In the genomic region with DNA sequence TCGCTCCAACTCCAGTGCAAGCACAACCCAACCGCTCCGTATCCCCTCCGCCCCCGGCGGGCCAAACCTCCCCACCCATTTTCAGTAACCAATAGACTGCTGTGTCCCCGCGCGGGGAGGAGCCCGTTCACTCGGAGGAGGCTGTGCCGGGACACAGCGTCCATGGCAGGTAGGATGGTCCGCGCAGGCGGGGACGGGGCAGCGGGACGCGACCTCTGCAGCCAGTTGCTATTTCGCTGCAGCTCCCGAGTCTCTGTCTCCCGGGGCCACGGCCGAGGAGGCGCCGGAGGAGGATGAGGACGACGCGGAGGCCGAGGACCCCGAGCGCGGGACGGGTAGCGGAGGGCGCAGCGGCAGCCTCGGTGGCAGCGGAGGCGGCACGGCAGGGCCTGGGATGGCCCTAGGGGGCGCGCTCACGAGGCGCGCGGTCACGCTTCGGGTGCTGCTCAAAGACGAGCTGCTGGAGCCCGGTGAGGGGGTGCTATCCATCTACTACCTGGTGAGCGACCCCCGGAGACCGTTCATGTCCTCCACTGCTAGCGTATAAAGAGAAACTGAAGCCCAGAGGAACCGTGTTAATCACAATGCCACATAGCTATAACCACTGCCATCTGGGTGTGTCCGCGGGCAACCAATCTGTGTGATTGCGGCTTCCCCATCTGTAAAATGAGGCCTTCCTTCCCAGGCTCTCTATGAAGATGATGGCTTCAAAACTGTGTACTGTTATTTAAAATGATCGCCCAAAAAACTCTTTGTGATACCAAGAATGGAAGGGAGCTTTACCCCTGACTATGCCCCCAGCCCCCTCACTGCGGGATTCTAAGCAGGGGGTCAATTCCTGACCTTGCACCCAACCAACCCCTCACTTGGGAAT, we compare ENCODE assay signal across 1 mouse cellular context.
TF ChIP-seq lines count a peak whose summit lies in the region.

No protein-coding gene starts in this region.

TF ChIP-seq in MEL, 35 proteins besides CTCF, POLR2A, EP300 and RAD21:
- TF ChIP-seq HCFC1 (IDR thresholded peaks at IDR 0.05; ENCODE audit: low read depth, low read length) (peak; percentile 57; the same call in 1 of the 2 replicates), MXI1 (IDR thresholded peaks at IDR 0.05; ENCODE audit: low read depth, low read length) (0 out of 2 replicates have a peak, but pooled peaks have one; percentile 52), RCOR1 (IDR thresholded peaks at IDR 0.05; ENCODE audit: low read depth, low read length) (peak; percentile 84), ZKSCAN1 (IDR thresholded peaks at IDR 0.05; ENCODE audit: low read depth, low read length) (no peak), POLR2AphosphoS5 (IDR thresholded peaks at IDR 0.05; ENCODE audit: borderline replicate concordance, low read depth, low read length) (no peak), BHLHE40 (IDR thresholded peaks at IDR 0.05; ENCODE audit: borderline replicate concordance, low read depth, low read length) (no peak), MEF2A (IDR thresholded peaks at IDR 0.05; ENCODE audit: extremely low read depth, insufficient replicate concordance, low read depth, low read length, poor library complexity, severe bottlenecking) (0 out of 2 replicates have a peak, but pooled peaks have one; percentile 27), MAX (IDR thresholded peaks at IDR 0.05; ENCODE audit: low read length) (peak; percentile 48), TCF12 (IDR thresholded peaks at IDR 0.05; ENCODE audit: low read depth, low read length) (peak; percentile 34), NRF1 (IDR thresholded peaks at IDR 0.05; ENCODE audit: insufficient read depth, low read depth, low read length, poor library complexity, severe bottlenecking) (peak; percentile 39; the same call in 1 of the 2 replicates), SIN3A (IDR thresholded peaks at IDR 0.05; ENCODE audit: low read length) (peak; percentile 62), CHD2 (IDR thresholded peaks at IDR 0.05; ENCODE audit: low read length) (no peak), ELF1 (IDR thresholded peaks at IDR 0.05; ENCODE audit: low read depth, low read length) (0 out of 2 replicates have a peak, but pooled peaks have one; percentile 4), POLR2AphosphoS2 (IDR thresholded peaks at IDR 0.05; ENCODE audit: low read length) (peak; percentile 32; the same call in 1 of the 2 replicates), CHD1 (IDR thresholded peaks at IDR 0.05; ENCODE audit: low read depth, low read length) (no peak), USF1 (IDR thresholded peaks at IDR 0.05; ENCODE audit: low read depth, low read length) (peak; percentile 3; the same call in 1 of the 2 replicates), GABPA (IDR thresholded peaks at IDR 0.05; ENCODE audit: low read depth, low read length) (no peak), E2F4 (IDR thresholded peaks at IDR 0.05; ENCODE audit: borderline replicate concordance, low read depth, low read length) (no peak), KAT2A (conservative IDR thresholded peaks at IDR 0.05; ENCODE audit: low read depth, low read length) (no peak), NELFE (IDR thresholded peaks at IDR 0.05; ENCODE audit: low read depth, low read length) (peak; percentile 56; the same call in 1 of the 2 replicates), ZC3H11A (IDR thresholded peaks at IDR 0.05; ENCODE audit: low read depth, low read length) (no peak), UBTF (IDR thresholded peaks at IDR 0.05; ENCODE audit: borderline replicate concordance, insufficient read depth, low read depth, low read length) (no peak), MAZ (IDR thresholded peaks at IDR 0.05; ENCODE audit: low read depth, low read length) (peak; percentile 80; the same call in 1 of the 2 replicates), TAL1 (IDR thresholded peaks at IDR 0.05; ENCODE audit: low read length) (no peak)
